Mouse (Mus musculus) skeletal muscle tissue, adult 2 months (tissue): Measurements from ENCODE around the gene Isca1.
"Not testable (repeated sequence)": the region's sequence is repeated elsewhere in the genome, so short reads cannot be mapped to it uniquely, and the experiment has no call there.

ENCODE experiments used
- DNase-seq: peaks from one replicate; pipeline ENCODE4 v3.0.0-alpha.2; 2012; ENCODE audit warnings: low read depth, low spot score

Gene Isca1

GRCm38 (mm10) chr13:59769296-59770163 lies at the start of gene Isca1:
Isca1 (minus strand) TSS chr13:59769810.
- peak; percentile 98 for DNase-seq

DNA sequence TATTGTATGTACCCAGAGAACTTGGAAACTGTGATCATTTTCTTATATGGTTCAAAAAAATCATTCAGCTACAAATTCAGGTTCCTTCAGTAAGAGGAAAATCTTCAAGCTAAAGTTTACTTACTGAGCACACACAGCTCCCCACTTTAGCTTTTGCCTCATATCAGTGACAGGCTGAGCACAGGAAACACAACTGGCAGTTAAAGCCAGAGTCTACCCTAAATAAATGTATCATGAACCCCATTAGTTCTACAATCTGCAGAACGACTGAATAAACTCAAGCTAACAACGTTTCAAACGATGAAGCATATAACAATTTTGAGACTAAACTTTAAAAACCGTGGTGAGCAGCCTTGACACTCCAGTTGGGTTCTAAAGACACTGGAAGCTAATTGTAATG lies 47.7 kb upstream of the Isca1 start:
- no peak for DNase-seq

GRCm38 (mm10) chr13:59814109-59814591 lies 44.5 kb upstream of the Isca1 start:
- peak; percentile 42 for DNase-seq

- no peak for DNase-seq
Observed at GRCm38 (mm10) chr13:59811581-59811980, 42.0 kb upstream of the Isca1 start.

- no peak for DNase-seq
Observed at GRCm38 (mm10) chr13:59801000-59801399, 31.4 kb upstream of the Isca1 start.

- no peak for DNase-seq
Observed at GRCm38 (mm10) chr13:59800077-59800476, 30.5 kb upstream of the Isca1 start.

DNA sequence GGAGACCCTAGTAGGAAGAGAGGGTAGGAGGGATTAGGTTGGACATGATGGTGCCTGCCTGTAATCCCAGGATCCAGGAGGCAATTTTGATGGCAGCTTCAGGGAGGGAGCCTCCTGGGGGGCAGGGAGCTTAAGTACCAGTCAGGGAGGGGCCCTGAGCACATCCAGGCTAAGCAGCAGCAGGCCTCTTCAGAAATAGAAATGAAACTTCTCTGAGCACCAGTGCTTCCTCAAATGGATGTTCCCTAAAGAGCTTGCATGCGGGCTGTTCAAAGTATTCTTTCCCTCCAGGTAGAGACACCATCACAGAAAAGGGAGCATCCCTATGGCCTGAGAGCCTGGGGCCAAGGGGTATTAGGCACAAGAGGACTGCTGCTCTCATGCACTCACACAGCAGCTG lies 28.7 kb upstream of the Isca1 start:
- no peak for DNase-seq

DNA sequence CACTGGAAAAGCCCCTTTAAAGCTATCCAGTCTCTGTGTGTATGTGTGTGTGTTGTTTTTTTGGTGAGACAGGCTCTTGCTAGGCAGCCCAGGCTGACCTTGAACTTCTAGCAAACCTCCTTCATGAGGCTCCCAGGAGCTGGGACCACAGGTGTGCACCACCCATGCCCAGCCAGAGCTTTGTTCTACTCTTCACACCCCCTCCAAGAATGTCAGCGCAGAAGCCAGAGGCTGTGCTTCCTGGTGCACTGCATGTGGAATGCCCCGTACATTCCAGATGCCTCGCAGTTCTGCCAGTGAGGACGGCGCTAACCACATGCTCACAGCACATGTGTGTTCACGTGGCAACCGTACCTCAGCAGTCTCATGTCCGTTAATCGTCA lies 26.8 kb upstream of the Isca1 start:
- DNase-seq: no peak

DNA sequence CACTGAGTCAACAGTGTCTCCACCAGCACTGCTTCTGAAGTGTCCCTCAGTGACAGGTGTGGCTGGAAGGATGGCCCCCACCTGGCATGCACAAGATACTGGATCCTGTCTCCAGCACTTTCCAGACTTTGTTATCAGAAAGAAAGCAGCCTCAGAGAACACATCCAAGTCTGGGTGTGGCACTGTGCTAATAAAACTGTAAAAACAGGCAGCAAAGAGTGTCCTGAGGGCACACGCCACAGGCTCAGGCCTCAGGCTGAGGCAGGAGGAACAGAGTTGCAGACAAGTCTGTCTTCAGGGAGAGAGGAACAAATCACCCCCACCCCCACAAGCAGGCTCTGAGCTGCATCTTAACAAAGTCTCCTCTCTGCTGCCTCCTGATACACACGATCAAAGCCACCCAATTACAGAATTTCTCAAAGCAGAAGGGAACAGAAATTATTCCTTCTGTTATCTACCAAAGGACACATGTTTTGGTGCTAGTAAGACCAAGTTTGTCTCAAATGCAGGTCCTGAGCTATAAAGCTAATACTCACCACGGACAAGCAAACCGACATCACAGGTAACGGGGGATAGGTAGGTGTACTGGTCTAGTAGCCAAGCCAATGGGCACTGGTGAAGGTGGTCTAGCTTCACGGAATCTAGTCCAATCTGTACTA lies 26.3 kb upstream of the Isca1 start:
- DNase-seq: no peak

- DNase-seq: no peak
Observed at GRCm38 (mm10) chr13:59794786-59795185, 25.2 kb upstream of the Isca1 start.

DNA sequence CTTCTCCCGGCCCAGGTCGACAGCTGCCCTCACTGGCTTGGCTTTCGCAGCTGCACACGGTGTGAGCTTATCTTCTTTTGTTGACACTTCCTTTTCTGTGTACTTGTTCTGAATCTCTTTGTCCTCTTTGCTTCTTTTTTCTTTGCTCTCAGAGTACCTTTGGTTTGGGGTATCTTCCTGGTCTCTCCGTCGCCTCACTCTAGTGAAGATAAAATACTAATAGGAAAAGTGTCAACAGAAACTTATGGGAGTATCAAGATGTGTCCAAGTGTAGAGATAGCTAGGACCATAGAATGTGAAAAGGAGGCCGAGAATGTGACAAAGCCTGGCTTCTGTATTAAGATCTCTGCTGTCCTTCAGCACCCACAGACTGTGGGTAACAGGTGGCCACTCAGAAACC lies 12.5 kb upstream of the Isca1 start, which contains the start of gene Gm49354:
Gene Gm49354 (minus strand): TSS at position 101 of the 400 bp plus-strand sequence.
- DNase-seq: no peak

DNA sequence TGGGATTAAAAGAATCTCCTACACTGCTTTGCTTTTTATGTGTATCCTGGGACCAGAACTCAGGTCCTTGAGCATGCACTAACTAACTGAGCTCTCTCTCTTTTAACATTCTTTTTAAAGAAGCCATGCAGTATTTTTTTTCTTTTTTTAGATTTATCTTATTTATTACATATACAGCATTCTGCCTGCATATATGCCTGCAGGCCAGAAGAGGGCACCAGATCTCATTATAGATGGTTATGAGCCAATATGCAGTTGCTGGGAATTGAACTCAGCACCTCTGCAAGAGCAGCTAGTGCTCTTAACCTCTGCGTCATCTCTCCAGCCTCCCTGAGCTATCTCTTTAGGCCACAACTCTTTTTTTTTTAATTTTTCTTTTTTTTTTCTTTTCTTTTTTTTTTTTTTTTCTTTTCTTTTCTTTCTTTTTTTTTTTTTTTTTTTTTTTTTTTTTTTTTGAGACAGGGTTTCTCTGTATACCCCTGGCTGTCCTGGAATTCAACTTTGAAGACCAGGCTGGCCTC lies 10.2 kb upstream of the Isca1 start:
- DNase-seq: not testable (repeated sequence)

DNA sequence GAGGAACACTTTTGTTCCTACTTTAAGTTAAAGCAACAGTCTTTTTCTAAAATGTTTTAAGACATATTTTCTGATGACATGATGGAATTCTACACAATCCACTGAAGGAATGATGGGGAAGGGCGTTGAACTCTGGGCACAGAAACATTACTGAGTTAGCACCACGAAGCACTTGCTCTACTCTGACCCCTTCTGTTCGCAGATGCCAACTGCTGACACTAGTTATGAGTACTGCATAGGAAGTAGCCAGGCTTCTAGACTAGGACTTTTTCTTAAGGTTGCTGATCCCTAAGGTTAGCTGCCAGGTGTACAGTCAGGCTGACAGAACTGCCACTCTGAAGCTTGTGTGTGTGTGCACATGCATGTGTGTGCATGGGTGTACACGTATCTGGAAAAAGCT lies 9.6 kb upstream of the Isca1 start:
- no peak for DNase-seq

GRCm38 (mm10) chr13:59775168-59775567 lies 5.6 kb upstream of the Isca1 start:
- DNase-seq: no peak

DNA sequence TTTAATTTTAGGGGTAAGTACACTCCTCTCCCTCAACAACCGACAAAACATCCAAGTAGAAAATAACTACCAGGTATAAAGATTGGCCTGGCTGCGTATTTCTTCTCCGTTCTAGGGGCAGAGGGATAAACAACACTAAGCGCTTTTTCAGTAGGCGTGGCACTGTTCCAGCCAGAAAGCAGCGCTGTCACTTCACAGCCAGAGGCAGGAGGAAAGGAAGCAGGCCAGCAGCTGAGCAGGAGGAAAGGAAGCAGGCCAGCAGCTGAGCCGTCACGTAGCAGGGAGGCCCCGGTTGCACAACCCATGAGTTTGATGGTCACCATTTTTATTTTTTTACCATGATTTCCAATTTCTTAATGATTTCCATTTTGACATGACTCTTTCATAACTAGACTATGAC lies 1.6 kb upstream of the Isca1 start:
- DNase-seq: peak; percentile 92

GRCm38 (mm10) chr13:59770847-59771246 lies 1.2 kb upstream of the Isca1 start:
- DNase-seq: no peak

DNA sequence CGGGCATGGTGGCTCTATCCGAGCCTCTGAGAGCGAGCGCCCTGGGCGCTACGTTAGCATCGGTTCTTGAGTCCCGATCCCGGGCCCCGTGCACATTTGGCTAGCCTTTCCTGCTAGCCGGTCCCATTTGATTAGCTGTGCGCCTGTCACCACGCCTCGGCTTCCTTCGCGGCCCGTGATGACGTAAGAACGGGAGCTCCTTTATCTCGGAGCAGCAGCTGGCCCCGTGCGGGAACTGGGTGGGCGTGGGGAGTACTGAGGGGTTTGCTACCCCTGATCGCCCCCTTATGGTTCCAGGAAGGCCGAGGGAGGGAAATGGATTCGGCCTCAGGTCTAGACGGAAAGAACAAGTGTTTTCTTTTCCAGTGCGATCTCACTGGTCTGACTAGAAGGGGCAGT lies 553 bp upstream of the Isca1 start:
- DNase-seq: peak; percentile 84

GRCm38 (mm10) chr13:59768531-59768930 lies 1.1 kb downstream of the Isca1 start:
- no peak for DNase-seq

GRCm38 (mm10) chr13:59766786-59767515 lies 2.7 kb downstream of the Isca1 start:
- DNase-seq: no peak

DNA sequence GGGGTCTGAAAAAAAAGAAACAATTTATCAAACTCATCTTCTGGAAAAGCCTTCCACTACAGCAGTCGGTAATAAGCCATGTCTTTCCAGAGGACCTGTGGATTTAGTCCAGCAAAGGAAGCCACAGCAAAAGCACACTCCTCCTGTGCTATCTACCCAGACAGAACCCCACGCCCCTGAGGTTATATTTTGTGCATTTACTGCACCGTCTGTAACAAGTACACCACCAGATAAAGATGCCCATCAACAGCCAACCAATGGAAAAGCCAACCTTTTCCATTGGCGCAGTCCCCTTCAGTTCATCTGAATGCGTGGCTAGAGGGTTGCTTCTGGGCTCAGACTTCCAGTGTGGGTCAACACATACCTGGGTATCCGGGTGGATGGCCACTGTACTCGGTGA lies 6.8 kb downstream of the Isca1 start:
- no peak for DNase-seq

DNA sequence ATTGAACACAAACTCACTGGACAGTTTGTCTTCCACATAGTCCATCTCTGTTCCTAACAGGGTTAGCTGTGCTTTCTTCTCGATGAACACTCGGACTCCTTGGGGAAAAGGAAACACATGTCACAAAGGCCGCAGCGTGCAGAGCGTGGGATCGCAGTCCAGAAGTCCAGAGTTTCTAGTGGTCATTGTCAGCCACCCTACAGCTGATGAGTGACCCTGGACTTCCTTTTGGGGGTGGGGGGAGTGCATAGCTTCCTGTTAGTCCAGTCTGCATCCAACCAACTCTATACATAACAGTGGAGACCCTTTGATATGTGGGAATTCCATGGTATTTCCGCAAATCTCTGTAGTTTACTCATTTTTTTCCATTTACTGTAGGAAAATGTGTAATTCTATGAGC lies 12.7 kb downstream of the Isca1 start:
- no peak for DNase-seq

GRCm38 (mm10) chr13:59750310-59750709 lies 19.3 kb downstream of the Isca1 start:
- no peak for DNase-seq
